Mouse (Mus musculus) G1E-ER4 (cell line): ENCODE measurements around the gene Atp13a2. TPM values are rescaled to one million over a fixed set of nuclear protein-coding genes. Genes with fewer than 3 reads are reported as not detected.

ENCODE experiments used
- GATA1 ChIP-seq: IDR thresholded peaks from one replicate; pipeline ENCODE4 v1.8.0; 2012; ENCODE audit warnings: low read length, inconsistent platforms
- polyA plus RNA-seq: library from polyadenylated mRNA; stranded (reverse); fragments of >175 nt; gene quantifications from 2 replicates; pipeline ENCODE4 v1.2.3, GENCODE M21; 2012

Gene Atp13a2
- polyA plus RNA-seq, 1 experiment, result 123 TPM

- TF ChIP-seq GATA1, result no peak
These were observed 8.6 kb upstream of the Atp13a2 start for GRCm38 (mm10) chr4:140977886-140978692.

DNA sequence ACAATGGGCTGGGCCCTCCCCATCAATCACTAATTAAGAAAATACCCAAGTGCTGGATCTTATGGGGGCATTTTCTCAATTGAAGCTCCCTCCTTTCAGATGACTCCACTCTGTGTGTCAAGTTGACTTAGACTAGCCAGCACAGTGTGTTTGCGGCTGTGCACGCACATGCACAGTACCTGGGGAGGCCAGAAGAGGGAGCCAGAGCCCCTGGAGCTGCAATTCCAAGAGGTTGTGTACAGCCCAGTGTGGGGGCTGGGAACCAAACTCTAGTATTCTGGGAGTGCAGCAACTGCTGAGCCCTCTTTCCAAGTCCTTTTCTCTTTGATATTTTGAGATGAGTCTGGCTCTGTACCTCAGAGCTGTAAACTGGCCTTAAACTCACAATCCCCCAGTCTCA is 5.1 kb upstream of the Atp13a2 start:
- TF ChIP-seq GATA1, result no peak

DNA sequence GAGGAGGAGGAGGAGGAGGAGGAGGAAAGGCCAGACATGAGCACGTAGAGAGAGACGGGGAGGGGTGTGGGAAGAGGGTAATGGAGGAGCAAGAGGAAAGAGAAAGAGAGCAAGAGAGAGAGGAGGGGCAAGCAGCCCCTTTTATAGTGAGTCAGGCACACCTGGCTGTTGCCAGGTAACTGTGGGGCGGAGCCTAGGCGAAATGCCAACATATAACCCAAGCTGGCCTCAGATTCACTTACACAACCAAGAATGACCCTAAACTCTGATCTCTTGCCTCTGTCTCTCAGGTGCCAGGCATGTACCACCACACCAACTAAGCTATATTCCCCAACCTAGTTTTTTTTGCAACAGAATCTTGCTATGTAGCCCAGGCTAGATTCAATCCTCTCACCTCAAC is 3.9 kb upstream of the Atp13a2 start:
- no peak for TF ChIP-seq GATA1

- no peak for TF ChIP-seq GATA1
These were observed 3.2 kb upstream of the Atp13a2 start for GRCm38 (mm10) chr4:140983442-140983841.

DNA sequence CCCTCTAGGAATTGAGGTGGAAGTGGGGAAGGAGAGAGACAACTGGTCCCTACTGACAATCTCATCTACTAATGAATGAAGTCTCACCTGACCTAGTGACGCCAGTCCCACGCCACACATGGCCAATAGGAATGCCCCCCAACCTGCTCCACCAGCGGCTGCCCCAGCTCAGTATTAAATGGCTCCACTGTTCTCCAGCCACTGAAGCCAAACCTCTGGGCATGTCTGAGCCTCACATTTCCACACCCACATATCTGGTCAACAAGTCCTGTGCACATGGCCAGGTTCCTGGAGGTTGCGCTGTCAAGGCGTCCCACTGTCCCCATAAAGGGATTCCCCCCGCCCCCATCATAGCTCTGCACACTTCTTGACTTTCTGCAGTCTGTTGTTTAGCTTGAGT is 2.1 kb upstream of the Atp13a2 start:
- no peak for TF ChIP-seq GATA1

DNA sequence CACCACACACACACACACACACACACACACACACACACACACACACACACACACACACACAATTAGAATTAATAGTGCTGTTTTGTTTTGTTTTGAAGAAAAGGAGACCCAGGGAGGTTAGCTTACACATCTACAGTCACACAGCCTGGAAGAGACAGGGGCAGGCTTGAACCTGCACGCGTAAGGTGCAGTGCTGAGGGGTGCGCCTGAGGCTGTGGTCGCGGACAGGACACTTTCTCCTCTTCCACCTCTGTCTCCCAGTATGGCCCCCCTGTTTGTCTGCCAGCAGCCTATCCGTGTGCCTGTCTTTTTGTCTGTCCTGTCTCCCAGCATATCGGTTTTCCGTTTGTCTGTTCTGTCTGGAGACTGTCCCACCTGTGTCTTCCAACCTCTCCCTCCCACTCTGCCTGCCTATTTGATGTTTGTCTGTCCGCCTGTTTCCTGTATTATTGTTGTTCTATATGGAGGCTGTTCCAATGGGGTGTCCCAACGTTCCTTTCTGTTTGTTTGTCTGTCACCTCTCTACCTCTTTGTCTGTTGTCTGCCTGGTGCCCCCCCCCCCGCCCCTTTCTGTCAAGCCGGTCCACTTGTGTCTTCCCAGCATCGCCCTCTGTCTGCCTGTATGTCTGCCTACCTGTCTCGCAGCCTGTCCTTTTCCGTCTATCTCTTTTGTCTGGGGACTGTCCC is 506 bp upstream of the Atp13a2 start:
- no peak for TF ChIP-seq GATA1

GRCm38 (mm10) chr4:140987476-140987875 is 803 bp downstream of the Atp13a2 start:
- no peak for TF ChIP-seq GATA1

DNA sequence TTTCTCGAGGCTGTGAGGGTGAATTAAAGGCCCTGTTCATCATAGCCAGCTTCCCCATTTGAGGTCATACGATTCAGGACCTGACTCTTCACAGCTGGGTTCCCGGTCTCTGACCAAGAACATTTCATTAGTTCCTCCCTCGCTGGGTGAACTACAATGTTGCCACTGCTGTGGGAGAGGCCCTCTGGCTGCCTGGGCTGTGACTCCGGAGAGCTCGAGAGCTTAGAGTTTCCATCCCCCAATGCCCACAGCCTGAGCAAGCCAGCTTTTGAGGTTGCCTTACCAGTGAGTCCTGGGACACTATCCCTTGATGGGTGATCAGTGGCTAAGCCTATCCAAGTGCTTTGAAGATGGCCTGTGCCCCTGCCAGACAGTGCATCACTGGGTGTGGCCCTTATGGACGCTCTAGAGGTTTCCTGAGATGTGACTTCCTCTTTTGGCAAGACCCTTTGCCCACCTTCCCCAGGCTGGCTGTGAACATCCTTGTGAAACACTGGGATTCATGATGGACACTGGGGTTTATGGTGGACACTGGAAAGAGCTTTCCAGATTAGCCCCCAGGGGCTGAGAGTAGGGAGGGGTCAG is 2.1 kb downstream of the Atp13a2 start:
- no peak for TF ChIP-seq GATA1

GRCm38 (mm10) chr4:140989447-140989846 is 2.8 kb downstream of the Atp13a2 start:
- no peak for TF ChIP-seq GATA1

GRCm38 (mm10) chr4:140992215-140992614 is 5.5 kb downstream of the Atp13a2 start:
- no peak for TF ChIP-seq GATA1

DNA sequence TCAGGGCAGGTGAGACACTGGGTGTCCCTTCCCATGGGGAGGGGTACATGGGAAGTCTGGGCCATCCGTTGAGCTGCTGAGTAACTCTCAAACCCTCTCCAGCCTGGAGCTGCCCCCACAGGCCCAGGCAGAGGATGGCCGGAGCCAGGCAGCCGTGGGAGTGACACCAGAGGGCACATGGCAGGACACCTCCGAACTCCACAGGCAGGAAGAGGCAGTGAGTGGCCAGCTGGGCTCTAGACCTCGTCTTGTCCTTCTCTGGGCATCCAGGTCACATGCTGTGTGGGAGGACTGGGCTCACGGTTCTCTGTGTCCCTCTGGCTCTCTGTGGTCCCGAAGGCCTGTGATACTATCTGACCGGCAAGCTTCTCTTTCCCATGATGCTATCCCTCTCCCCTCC is 7.2 kb downstream of the Atp13a2 start:
- TF ChIP-seq GATA1, result no peak

GRCm38 (mm10) chr4:140995811-140996210 is 9.1 kb downstream of the Atp13a2 start:
- TF ChIP-seq GATA1, result no peak

GRCm38 (mm10) chr4:140996812-140997211 is 10.1 kb downstream of the Atp13a2 start:
- no peak for TF ChIP-seq GATA1

DNA sequence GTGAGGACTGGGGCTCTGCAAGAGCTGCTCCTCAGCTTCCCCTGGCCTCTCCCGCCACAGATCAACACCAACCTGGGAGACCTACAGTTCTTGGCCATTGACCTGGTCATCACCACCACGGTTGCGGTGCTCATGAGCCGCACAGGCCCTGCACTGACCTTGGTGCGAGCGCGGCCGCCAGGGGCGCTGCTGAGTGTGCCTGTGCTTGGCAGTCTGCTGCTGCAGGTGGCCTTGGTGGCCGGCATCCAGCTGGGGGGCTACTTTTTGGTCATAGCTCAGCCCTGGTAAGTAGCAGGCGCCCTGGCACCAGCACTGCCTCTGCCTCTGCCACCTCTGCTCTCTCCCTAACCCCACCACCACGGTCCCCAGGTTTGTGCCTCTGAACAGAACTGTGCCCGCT is 19.3 kb downstream of the Atp13a2 start:
- TF ChIP-seq GATA1, result no peak

- no peak for TF ChIP-seq GATA1
These were observed 21.4 kb downstream of the Atp13a2 start for GRCm38 (mm10) chr4:141008028-141008427.

DNA sequence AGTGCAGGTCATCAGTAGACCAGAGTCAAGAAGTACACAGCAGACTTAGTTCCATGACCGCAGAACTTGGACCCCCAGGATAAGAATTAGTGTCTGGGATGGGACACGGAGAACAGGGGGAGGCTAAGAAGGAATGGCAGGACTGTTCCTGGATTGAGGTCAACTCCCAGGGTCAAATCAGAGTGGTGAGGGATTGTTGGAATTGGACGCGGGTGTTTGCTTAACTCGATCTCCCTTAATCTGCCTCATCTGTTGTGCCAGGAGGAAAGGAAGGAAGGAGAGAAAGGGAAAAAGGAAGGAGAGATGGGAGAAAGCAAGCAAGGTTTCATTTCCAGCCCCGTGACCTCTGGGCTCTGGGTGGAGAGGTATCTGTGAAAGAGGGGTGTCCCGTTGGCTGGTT is 23.4 kb downstream of the Atp13a2 start, which contains the start of gene Mfap2:
TSS of gene Mfap2 (plus strand) at position 301 of the 400 bp plus-strand sequence.
- TF ChIP-seq GATA1, result no peak
